Mouse (Mus musculus): ENCODE measurements at regions not wholly inside any gene's neighbourhood (a gene's known extent, or its start where the extent isn't known, plus 50 kb on each side); places are given as distances from the start of the nearest gene placed in this dataset.

GRCm38 (mm10) chr6:13523463-13524202 is 84.3 kb downstream of the Tmem168 start:
- Histone ChIP-seq H3K4me1 (ENCODE audit: insufficient read depth) (no peaks in the 10 kb centered on the region), H3K4me3 (ENCODE audit: low read depth, low read length) (no peak overlapping the region), H3K27me3 (ENCODE audit: insufficient read depth, low read length) (no peaks in the 10 kb centered on the region), H3K9me3 (ENCODE audit: low read length) (no peaks in the 10 kb centered on the region), H3K27ac (ENCODE audit: low read depth) (no peak overlapping the region), H3K4me2 (ENCODE audit: low read depth, low read length) (no peak overlapping the region), H3K9ac (replicated peaks) (no peak overlapping the region), H3K36me3 (replicated peaks; ENCODE audit: insufficient read depth, low read length) (no peaks in the 10 kb centered on the region)
- no peak for ATAC-seq
- TF ChIP-seq EP300 (IDR thresholded peaks at IDR 0.05; ENCODE audit: low read depth) (no peak), CTCF (IDR thresholded peaks at IDR 0.05; ENCODE audit: low read depth) (no peak)
- DNase-seq = no peak
- 67% methylated on average over 8 of the region's 8 CpGs for WGBS (ENCODE audit: insufficient replicate concordance)

GRCm38 (mm10) chr6:13514126-13514525 is 93.8 kb downstream of the Tmem168 start:
- WGBS (ENCODE audit: insufficient replicate concordance) = 53% methylated on average over 3 of the region's 3 CpGs
- H3K9ac ChIP-seq (replicated peaks) = no peak overlapping the region
- DNase-seq = no peak
- no peaks in the 10 kb centered on the region for H3K4me1 ChIP-seq (ENCODE audit: insufficient read depth)
- ATAC-seq = no peak
- no peak overlapping the region for H3K4me2 ChIP-seq (ENCODE audit: low read depth, low read length)
- no peaks in the 10 kb centered on the region for H3K9me3 ChIP-seq (ENCODE audit: low read length)
- no peak for TF ChIP-seq EP300 (IDR thresholded peaks at IDR 0.05; ENCODE audit: low read depth)
- no peak for TF ChIP-seq CTCF (IDR thresholded peaks at IDR 0.05; ENCODE audit: low read depth)
- H3K36me3 ChIP-seq (replicated peaks; ENCODE audit: insufficient read depth, low read length) = no peaks in the 10 kb centered on the region
- no peaks in the 10 kb centered on the region for H3K27me3 ChIP-seq (ENCODE audit: insufficient read depth, low read length)
- H3K27ac ChIP-seq (ENCODE audit: low read depth) = no peak overlapping the region
- no peak overlapping the region for H3K4me3 ChIP-seq (ENCODE audit: low read depth, low read length)

- WGBS (ENCODE audit: insufficient replicate concordance) = 81% methylated on average over 5 of the region's 5 CpGs
- Histone ChIP-seq H3K9ac (replicated peaks) (no peak overlapping the region), H3K36me3 (replicated peaks; ENCODE audit: insufficient read depth, low read length) (no peaks in the 10 kb centered on the region), H3K9me3 (ENCODE audit: low read length) (no peaks in the 10 kb centered on the region), H3K4me2 (ENCODE audit: low read depth, low read length) (no peak overlapping the region), H3K4me3 (ENCODE audit: low read depth, low read length) (no peak overlapping the region), H3K27ac (ENCODE audit: low read depth) (no peak overlapping the region), H3K4me1 (ENCODE audit: insufficient read depth) (no peaks in the 10 kb centered on the region), H3K27me3 (ENCODE audit: insufficient read depth, low read length) (no peaks in the 10 kb centered on the region)
- DNase-seq (no peak), ATAC-seq (no peak)
- TF ChIP-seq EP300 (IDR thresholded peaks at IDR 0.05; ENCODE audit: low read depth) (no peak), CTCF (IDR thresholded peaks at IDR 0.05; ENCODE audit: low read depth) (no peak)
Observed at GRCm38 (mm10) chr6:13476493-13477129, 131.3 kb downstream of the Tmem168 start.

- Histone ChIP-seq H3K27ac (ENCODE audit: low read depth) (no peak overlapping the region), H3K4me3 (ENCODE audit: low read depth, low read length) (no peak overlapping the region), H3K9ac (replicated peaks) (no peak overlapping the region), H3K27me3 (ENCODE audit: insufficient read depth, low read length) (no peaks in the 10 kb centered on the region), H3K9me3 (ENCODE audit: low read length) (no peaks in the 10 kb centered on the region), H3K4me1 (ENCODE audit: insufficient read depth) (no peaks in the 10 kb centered on the region), H3K4me2 (ENCODE audit: low read depth, low read length) (no peak overlapping the region), H3K36me3 (replicated peaks; ENCODE audit: insufficient read depth, low read length) (no peaks in the 10 kb centered on the region)
- 59% methylated on average over 3 of the region's 3 CpGs for WGBS (ENCODE audit: insufficient replicate concordance)
- no peak for DNase-seq
- no peak for ATAC-seq
- TF ChIP-seq EP300 (IDR thresholded peaks at IDR 0.05; ENCODE audit: low read depth) (no peak), CTCF (IDR thresholded peaks at IDR 0.05; ENCODE audit: low read depth) (no peak)
Observed at GRCm38 (mm10) chr6:13449160-13449787, 158.6 kb downstream of the Tmem168 start.

GRCm38 (mm10) chr6:13413768-13414167 is 189.0 kb upstream of the Vwde start:
- Histone ChIP-seq H3K4me3 (ENCODE audit: low read depth, low read length) (no peak overlapping the region), H3K27me3 (ENCODE audit: insufficient read depth, low read length) (no peaks in the 10 kb centered on the region), H3K4me1 (ENCODE audit: insufficient read depth) (no peaks in the 10 kb centered on the region), H3K9me3 (ENCODE audit: low read length) (no peaks in the 10 kb centered on the region), H3K36me3 (replicated peaks; ENCODE audit: insufficient read depth, low read length) (no peaks in the 10 kb centered on the region), H3K27ac (ENCODE audit: low read depth) (no peak overlapping the region), H3K9ac (replicated peaks) (no peak overlapping the region), H3K4me2 (ENCODE audit: low read depth, low read length) (no peak overlapping the region)
- TF ChIP-seq CTCF (IDR thresholded peaks at IDR 0.05; ENCODE audit: low read depth) (peak; percentile 39), EP300 (IDR thresholded peaks at IDR 0.05; ENCODE audit: low read depth) (no peak)
- ATAC-seq (no peak), DNase-seq (no peak)

- ATAC-seq (no peak), DNase-seq (no peak)
- H3K27me3 ChIP-seq (ENCODE audit: insufficient read depth, low read length) = no peaks in the 10 kb centered on the region
- no peaks in the 10 kb centered on the region for H3K36me3 ChIP-seq (replicated peaks; ENCODE audit: insufficient read depth, low read length)
- no peak for TF ChIP-seq CTCF (IDR thresholded peaks at IDR 0.05; ENCODE audit: low read depth)
- TF ChIP-seq EP300 (IDR thresholded peaks at IDR 0.05; ENCODE audit: low read depth) = no peak
- 72% methylated on average over 3 of the region's 3 CpGs for WGBS (ENCODE audit: insufficient replicate concordance)
- no peaks in the 10 kb centered on the region for H3K4me1 ChIP-seq (ENCODE audit: insufficient read depth)
- no peaks in the 10 kb centered on the region for H3K9me3 ChIP-seq (ENCODE audit: low read length)
- no peak overlapping the region for H3K4me2 ChIP-seq (ENCODE audit: low read depth, low read length)
- H3K27ac ChIP-seq (ENCODE audit: low read depth) = no peak overlapping the region
- no peak overlapping the region for H3K9ac ChIP-seq (replicated peaks)
- H3K4me3 ChIP-seq (ENCODE audit: low read depth, low read length) = no peak overlapping the region
Observed at GRCm38 (mm10) chr6:13413092-13413491, 188.3 kb upstream of the Vwde start.
